Mouse (Mus musculus): ENCODE measurements around the gene Ggta1. TPM values are rescaled to one million over a fixed set of nuclear protein-coding genes. Genes with fewer than 3 reads are reported as not detected.

Gene Ggta1
- total and polyA plus RNA-seq, 2 experiments: 1.3 to 3.5 TPM

DNA sequence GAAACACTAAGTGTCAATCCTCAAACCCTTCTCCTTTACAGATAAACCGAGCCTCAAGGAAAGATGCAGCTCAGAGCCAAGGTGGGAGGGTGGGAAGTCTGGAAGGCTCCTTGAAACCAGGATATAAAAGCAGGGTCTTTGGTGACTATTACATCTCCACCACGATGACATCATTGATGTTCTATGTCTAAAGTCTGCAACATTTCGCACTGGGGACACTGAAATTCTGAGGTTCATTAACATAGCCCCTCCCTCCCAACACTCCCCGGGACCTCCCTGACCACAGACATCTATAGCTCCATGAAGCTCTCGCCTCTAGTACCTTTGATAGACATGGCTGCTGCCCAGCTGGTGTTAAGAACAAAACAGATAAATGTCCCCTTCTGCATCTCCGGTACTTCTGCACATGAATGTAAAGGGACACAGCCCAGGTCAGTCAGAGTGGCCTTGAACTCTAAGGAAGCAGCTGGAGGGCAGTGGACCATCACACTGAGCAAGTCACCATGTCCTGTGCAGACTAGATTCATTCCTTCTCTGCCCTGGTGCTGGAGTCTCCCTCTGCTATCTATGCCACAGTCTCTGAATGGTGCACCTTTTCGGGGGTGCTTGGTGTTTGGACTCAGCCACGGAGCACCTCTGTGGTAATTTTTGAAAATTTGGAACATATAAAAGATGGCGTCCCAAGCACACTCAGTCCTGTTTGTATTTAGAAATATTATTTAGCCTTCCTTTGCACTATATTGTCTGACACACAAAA, 13.9 kb downstream of the Ggta1 start:
- no peak for DNase-seq (ENCODE audit: extremely low read depth, low read depth, low spot score)
- WGBS: 87% methylated on average over 9 of the region's 9 CpGs
- TF ChIP-seq CTCF (IDR thresholded peaks at IDR 0.05; ENCODE audit: low read depth, low read length): no peak
- no peak for TF ChIP-seq POLR2A (IDR thresholded peaks at IDR 0.05; ENCODE audit: extremely low read depth, insufficient read depth, low read length)
- H3K36me3 ChIP-seq (ENCODE audit: control insufficient read depth, insufficient read depth, low read length): no peaks in the 10 kb centered on the region
- no peaks in the 10 kb centered on the region for H3K27me3 ChIP-seq (ENCODE audit: control insufficient read depth, insufficient read depth, low read length)
- no peak overlapping the region for H3K9ac ChIP-seq (ENCODE audit: low read depth, low read length)
- H3K4me1 ChIP-seq (ENCODE audit: control insufficient read depth, insufficient read depth, low read length): peaks cover 8% of the 10 kb centered on the region
- no peak overlapping the region for H3K4me3 ChIP-seq (ENCODE audit: insufficient read depth, low read depth, low read length)
- no peaks in the 10 kb centered on the region for H3K79me2 ChIP-seq (ENCODE audit: control insufficient read depth, insufficient read depth, low read length)
- H3K27ac ChIP-seq (replicated peaks; ENCODE audit: insufficient read depth, low read depth, low read length): no peak overlapping the region

DNA sequence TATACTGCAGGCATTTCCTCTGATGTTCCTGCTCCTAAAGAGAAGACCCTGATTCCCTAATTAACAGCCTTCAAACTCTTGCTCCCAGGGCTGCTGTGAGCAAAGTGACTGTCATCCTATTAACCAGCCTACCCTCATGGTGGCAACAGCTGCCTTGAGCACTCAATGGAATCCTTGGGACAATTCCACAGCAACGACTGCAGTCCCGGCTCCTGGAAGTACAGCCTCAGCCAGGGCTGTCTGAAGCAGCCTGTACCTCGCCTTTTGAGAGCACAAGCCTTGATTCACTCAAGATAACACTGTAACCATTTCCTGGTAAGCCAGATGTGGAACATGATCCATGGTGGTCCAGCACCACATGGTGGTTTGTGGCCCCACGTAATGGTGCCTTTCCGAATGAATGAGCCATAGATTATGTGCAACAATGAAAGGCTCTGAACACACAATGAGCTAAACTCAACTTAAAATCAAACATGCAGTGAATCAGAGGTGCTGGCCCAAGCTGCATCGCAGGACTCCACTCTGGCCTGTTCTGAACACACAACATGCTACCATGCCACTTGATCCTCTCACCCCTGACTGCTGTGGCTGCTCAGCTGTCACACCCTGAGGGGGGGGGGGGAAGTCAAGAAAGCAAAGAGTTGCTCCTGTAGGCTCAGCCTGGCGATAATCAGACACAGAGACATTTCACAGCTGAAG, 14.7 kb downstream of the Ggta1 start:
- peaks cover 8% of the 10 kb centered on the region for H3K4me1 ChIP-seq (ENCODE audit: control insufficient read depth, insufficient read depth, low read length)

DNA sequence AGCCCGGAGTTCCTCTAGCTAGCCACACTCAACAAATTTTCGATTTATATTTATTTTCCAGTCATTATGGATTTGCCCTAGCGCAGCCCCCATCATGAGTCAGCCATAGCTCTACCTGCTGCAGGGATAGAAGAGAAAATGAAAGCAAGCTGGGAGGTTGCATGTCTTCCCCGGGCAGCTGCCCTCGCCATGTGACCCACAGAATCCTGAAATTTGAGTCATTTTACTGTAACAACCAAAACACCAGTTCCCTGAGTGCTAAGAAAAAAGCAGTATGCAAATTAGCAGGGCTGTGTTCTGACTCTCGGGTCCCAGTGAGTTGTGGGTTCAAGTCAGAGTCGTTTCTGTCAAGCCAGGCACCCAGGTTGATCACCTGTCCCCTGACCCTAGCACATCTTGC, 15.6 kb downstream of the Ggta1 start:
- TF ChIP-seq POLR2A (IDR thresholded peaks at IDR 0.05; ENCODE audit: extremely low read depth, insufficient read depth, low read length): no peak
- TF ChIP-seq CTCF (IDR thresholded peaks at IDR 0.05; ENCODE audit: low read depth, low read length): no peak
- DNase-seq (ENCODE audit: extremely low read depth, low read depth, low spot score): no peak
- no peaks in the 10 kb centered on the region for H3K36me3 ChIP-seq (ENCODE audit: control insufficient read depth, insufficient read depth, low read length)
- H3K4me3 ChIP-seq (ENCODE audit: insufficient read depth, low read depth, low read length): no peak overlapping the region
- WGBS: 82% methylated on average over 7 of the region's 7 CpGs
- no peak overlapping the region for H3K9ac ChIP-seq (ENCODE audit: low read depth, low read length)
- peaks cover 8% of the 10 kb centered on the region for H3K4me1 ChIP-seq (ENCODE audit: control insufficient read depth, insufficient read depth, low read length)
- no peak overlapping the region for H3K27ac ChIP-seq (replicated peaks; ENCODE audit: insufficient read depth, low read depth, low read length)
- no peaks in the 10 kb centered on the region for H3K79me2 ChIP-seq (ENCODE audit: control insufficient read depth, insufficient read depth, low read length)
- H3K27me3 ChIP-seq (ENCODE audit: control insufficient read depth, insufficient read depth, low read length): no peaks in the 10 kb centered on the region

More for the DNA sequence above, 14.7 kb downstream of the Ggta1 start:
- Histone ChIP-seq H3K79me2 (ENCODE audit: control insufficient read depth, insufficient read depth, low read length) (no peaks in the 10 kb centered on the region), H3K36me3 (ENCODE audit: control insufficient read depth, insufficient read depth, low read length) (no peaks in the 10 kb centered on the region), H3K4me3 (ENCODE audit: insufficient read depth, low read depth, low read length) (no peak overlapping the region), H3K27ac (replicated peaks; ENCODE audit: insufficient read depth, low read depth, low read length) (no peak overlapping the region), H3K9ac (ENCODE audit: low read depth, low read length) (no peak overlapping the region), H3K27me3 (ENCODE audit: control insufficient read depth, insufficient read depth, low read length) (no peaks in the 10 kb centered on the region)
- no peak for DNase-seq (ENCODE audit: extremely low read depth, low read depth, low spot score)
- WGBS: 82% methylated on average over 7 of the region's 7 CpGs
- no peak for TF ChIP-seq CTCF (IDR thresholded peaks at IDR 0.05; ENCODE audit: low read depth, low read length)

DNA sequence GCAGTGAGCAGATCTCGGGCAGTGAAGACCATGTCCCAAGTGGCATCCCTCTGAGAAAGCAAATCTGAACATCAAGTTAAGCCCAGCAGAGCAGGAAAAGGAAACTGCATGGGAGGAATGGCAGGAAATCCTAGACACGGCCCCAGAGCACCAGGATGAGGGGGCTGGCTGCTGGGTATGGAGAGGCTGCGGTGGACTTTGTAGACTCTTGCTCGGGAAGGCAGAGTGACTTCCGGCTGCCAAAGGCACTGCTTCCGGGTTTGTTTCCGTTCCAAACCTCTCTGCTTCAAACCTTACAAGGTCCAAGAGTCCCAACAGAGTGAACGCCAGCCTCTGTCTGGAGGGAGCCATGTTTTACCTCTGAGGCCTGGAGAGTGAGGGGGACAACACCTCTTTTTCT, 16.2 kb downstream of the Ggta1 start:
- Histone ChIP-seq H3K36me3 (ENCODE audit: control insufficient read depth, insufficient read depth, low read length) (no peaks in the 10 kb centered on the region), H3K27me3 (ENCODE audit: control insufficient read depth, insufficient read depth, low read length) (no peaks in the 10 kb centered on the region), H3K79me2 (ENCODE audit: control insufficient read depth, insufficient read depth, low read length) (no peaks in the 10 kb centered on the region), H3K27ac (replicated peaks; ENCODE audit: insufficient read depth, low read depth, low read length) (peak overlapping the region; percentile 32), H3K4me3 (ENCODE audit: insufficient read depth, low read depth, low read length) (no peak overlapping the region), H3K4me1 (ENCODE audit: control insufficient read depth, insufficient read depth, low read length) (peaks cover 8% of the 10 kb centered on the region), H3K9ac (ENCODE audit: low read depth, low read length) (no peak overlapping the region)
- WGBS: 79% methylated on average over 8 of the region's 8 CpGs
- no peak for DNase-seq (ENCODE audit: extremely low read depth, low read depth, low spot score)
- no peak for TF ChIP-seq CTCF (IDR thresholded peaks at IDR 0.05; ENCODE audit: low read depth, low read length)
- no peak for TF ChIP-seq POLR2A (IDR thresholded peaks at IDR 0.05; ENCODE audit: extremely low read depth, insufficient read depth, low read length)

DNA sequence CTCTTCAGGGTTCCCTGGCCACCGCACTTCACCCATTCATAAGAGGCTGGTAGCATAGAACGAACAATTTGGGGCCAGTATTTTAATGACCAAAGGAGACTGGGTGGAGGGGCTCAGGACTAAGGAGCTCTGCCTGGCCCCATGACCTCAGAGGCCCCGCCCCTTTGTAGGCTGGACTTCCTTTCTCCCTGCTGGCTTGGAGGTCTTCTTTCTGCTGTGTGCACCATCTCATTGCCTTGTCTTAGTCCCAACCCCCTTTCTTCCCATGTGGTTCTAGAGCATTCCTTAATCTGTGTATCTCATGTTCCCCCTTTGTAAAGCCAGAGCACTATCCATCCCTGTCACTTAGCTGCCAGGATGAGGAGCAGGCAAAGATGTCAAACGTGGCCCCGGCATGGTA, 16.7 kb downstream of the Ggta1 start:
- no peak for DNase-seq (ENCODE audit: extremely low read depth, low read depth, low spot score)
- peak overlapping the region; percentile 26 for H3K27ac ChIP-seq (replicated peaks; ENCODE audit: insufficient read depth, low read depth, low read length)
- H3K79me2 ChIP-seq (ENCODE audit: control insufficient read depth, insufficient read depth, low read length): 0 out of 2 replicates have a peak, but pooled peaks cover 2% of the 10 kb centered on the region
- no peak overlapping the region for H3K9ac ChIP-seq (ENCODE audit: low read depth, low read length)
- H3K27me3 ChIP-seq (ENCODE audit: control insufficient read depth, insufficient read depth, low read length): no peaks in the 10 kb centered on the region
- H3K36me3 ChIP-seq (ENCODE audit: control insufficient read depth, insufficient read depth, low read length): no peaks in the 10 kb centered on the region
- WGBS: 73% methylated on average over 5 of the region's 5 CpGs
- H3K4me3 ChIP-seq (ENCODE audit: insufficient read depth, low read depth, low read length): no peak overlapping the region
- TF ChIP-seq POLR2A (IDR thresholded peaks at IDR 0.05; ENCODE audit: extremely low read depth, insufficient read depth, low read length) (no peak), CTCF (IDR thresholded peaks at IDR 0.05; ENCODE audit: low read depth, low read length) (no peak)
- H3K4me1 ChIP-seq (ENCODE audit: control insufficient read depth, insufficient read depth, low read length): peaks cover 8% of the 10 kb centered on the region

DNA sequence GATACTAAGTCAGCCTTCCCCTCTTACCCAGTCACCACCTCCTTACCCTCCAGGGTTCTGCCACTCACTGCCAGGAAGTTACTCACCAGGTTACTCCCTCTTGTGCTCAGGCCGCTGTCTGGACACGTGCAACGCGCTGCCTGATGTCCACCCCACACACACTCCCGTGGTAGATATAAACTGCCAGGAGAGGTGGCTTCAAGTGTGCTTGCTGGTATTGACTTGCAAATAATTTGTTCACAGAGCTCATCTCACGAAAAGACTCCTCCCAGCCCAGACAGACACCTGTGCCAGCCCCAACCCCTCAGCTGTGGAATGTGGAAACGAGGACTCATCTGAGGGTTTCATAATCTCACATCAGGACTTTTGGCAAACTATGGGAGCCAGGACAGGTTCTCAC, 17.4 kb downstream of the Ggta1 start:
- Histone ChIP-seq H3K4me1 (ENCODE audit: control insufficient read depth, insufficient read depth, low read length) (peaks cover 8% of the 10 kb centered on the region), H3K27me3 (ENCODE audit: control insufficient read depth, insufficient read depth, low read length) (no peaks in the 10 kb centered on the region), H3K9ac (ENCODE audit: low read depth, low read length) (no peak overlapping the region), H3K27ac (replicated peaks; ENCODE audit: insufficient read depth, low read depth, low read length) (no peak overlapping the region), H3K36me3 (ENCODE audit: control insufficient read depth, insufficient read depth, low read length) (no peaks in the 10 kb centered on the region), H3K79me2 (ENCODE audit: control insufficient read depth, insufficient read depth, low read length) (0 out of 2 replicates have a peak, but pooled peaks cover 3% of the 10 kb centered on the region), H3K4me3 (ENCODE audit: insufficient read depth, low read depth, low read length) (no peak overlapping the region)
- no peak for TF ChIP-seq CTCF (IDR thresholded peaks at IDR 0.05; ENCODE audit: low read depth, low read length)
- no peak for TF ChIP-seq POLR2A (IDR thresholded peaks at IDR 0.05; ENCODE audit: extremely low read depth, insufficient read depth, low read length)
- 76% methylated on average over 7 of the region's 7 CpGs for WGBS
- DNase-seq (ENCODE audit: extremely low read depth, low read depth, low spot score): no peak
